In genomic region chr8:126733779-126734178, GRCm38 (mm10) we compare ENCODE assay signal across 18 mouse cellular contexts.
DNase-seq lines count a peak whose midpoint lies in the region; ATAC-seq and TF ChIP-seq lines count a peak whose summit lies in the region.
"Had no signal": no experiment of that assay in that cellular context is flagged by ENCODE, and none has a peak within 500 bp of the region (broad histone marks: within the 10 kb centered on the region; RNA-seq: fewer than 3 reads in every experiment).

No protein-coding gene starts in this region.

- H3K4me1 ChIP-seq in kidney, embryonic 15.5 days: peaks cover 82% of the 10 kb centered on the region
- H3K4me1 ChIP-seq in midbrain, embryonic 13.5 days (replicated peaks): peaks cover 48% of the 10 kb centered on the region
- H3K4me1 ChIP-seq in midbrain, embryonic 14.5 days (ENCODE audit: control insufficient read depth, insufficient read depth, low read length): peaks cover 33% of the 10 kb centered on the region
- peaks cover 15% of the 10 kb centered on the region for H3K4me1 ChIP-seq in stomach, postnatal 0 days (replicated peaks; ENCODE audit: control insufficient read depth, insufficient read depth)

- H3K9me3 ChIP-seq in kidney, embryonic 15.5 days (replicated peaks): no peaks in the 10 kb centered on the region
- no peaks in the 10 kb centered on the region for H3K9me3 ChIP-seq in midbrain, embryonic 13.5 days
- H3K9me3 ChIP-seq in midbrain, embryonic 14.5 days (ENCODE audit: control insufficient read depth, low read length): no peaks in the 10 kb centered on the region
- no peaks in the 10 kb centered on the region for H3K9me3 ChIP-seq in stomach, postnatal 0 days (ENCODE audit: control insufficient read depth, low read length)
- H3K9me3 ChIP-seq: heart, embryonic 10.5 days; intestine, embryonic 15.5 days; neural tube, embryonic 13.5 days had no signal

- no peaks in the 10 kb centered on the region for H3K27me3 ChIP-seq in kidney, embryonic 15.5 days
- no peaks in the 10 kb centered on the region for H3K27me3 ChIP-seq in midbrain, embryonic 13.5 days
- H3K27me3 ChIP-seq in midbrain, embryonic 14.5 days (ENCODE audit: control insufficient read depth, insufficient read depth, low read length): no peaks in the 10 kb centered on the region
- H3K27me3 ChIP-seq in stomach, postnatal 0 days (ENCODE audit: control insufficient read depth, insufficient read depth, low read length): no peaks in the 10 kb centered on the region
- H3K27me3 ChIP-seq: intestine, embryonic 15.5 days; neural tube, embryonic 13.5 days had no signal

- no peak overlapping the region for H3K9ac ChIP-seq in kidney, embryonic 15.5 days
- H3K9ac ChIP-seq in midbrain, embryonic 13.5 days (replicated peaks): no peak overlapping the region
- no peak overlapping the region for H3K9ac ChIP-seq in midbrain, embryonic 14.5 days (replicated peaks; ENCODE audit: low read length)
- H3K9ac ChIP-seq in stomach, postnatal 0 days (ENCODE audit: low read length): no peak overlapping the region
- H3K9ac ChIP-seq: intestine, embryonic 15.5 days; liver, embryonic 14.5 days had no signal

- intact Hi-C loops in gastrocnemius, adult 2 months (cut with DNase I): no loop called here
- intact Hi-C loops in gastrocnemius, postnatal 14 days (cut with DNase I; ENCODE audit: low total_unique reads): no loop called here

- H3K4me3 ChIP-seq in gastrocnemius, adult 2 months: no peak overlapping the region
- H3K4me3 ChIP-seq in kidney, embryonic 15.5 days (replicated peaks): no peak overlapping the region
- H3K4me3 ChIP-seq in midbrain, embryonic 13.5 days (replicated peaks): no peak overlapping the region
- H3K4me3 ChIP-seq in midbrain, embryonic 14.5 days (replicated peaks; ENCODE audit: low read depth, low read length): no peak overlapping the region
- H3K4me3 ChIP-seq in stomach, postnatal 0 days (ENCODE audit: low read depth, low read length): no peak overlapping the region
- H3K4me3 ChIP-seq: heart, embryonic 10.5 days; intestine, embryonic 15.5 days; neural tube, embryonic 13.5 days had no signal

- TF ChIP-seq CTCF in gastrocnemius, adult 2 months (IDR thresholded peaks at IDR 0.05): no peak
- no peak for TF ChIP-seq CTCF in stomach, postnatal 0 days (IDR thresholded peaks at IDR 0.05; ENCODE audit: low read depth)

- H3K27ac ChIP-seq in gastrocnemius, adult 2 months: peak overlapping the region; percentile 99
- peak overlapping the region; percentile 99 for H3K27ac ChIP-seq in kidney, embryonic 15.5 days
- H3K27ac ChIP-seq in midbrain, embryonic 13.5 days: peak overlapping the region; percentile 48; the same call in 1 of the 2 replicates
- H3K27ac ChIP-seq in midbrain, embryonic 14.5 days (replicated peaks; ENCODE audit: low read depth, low read length): no peak overlapping the region
- peak overlapping the region; percentile 96 for H3K27ac ChIP-seq in stomach, postnatal 0 days (replicated peaks)
- H3K27ac ChIP-seq: heart, embryonic 10.5 days; liver, embryonic 14.5 days had no signal

- ATAC-seq in kidney, embryonic 15.5 days (replicated peaks; ENCODE audit: low FRiP score): no peak
- ATAC-seq in midbrain, embryonic 13.5 days: no peak
- ATAC-seq in midbrain, embryonic 14.5 days (ENCODE audit: low FRiP score, low TSS enrichment): no peak
- ATAC-seq in stomach, postnatal 0 days (ENCODE audit: low FRiP score, low TSS enrichment): no peak
- ATAC-seq: forebrain, embryonic 16.5 days; intestine, embryonic 15.5 days had no signal

- H3K4me2 ChIP-seq in kidney, embryonic 15.5 days: no peak overlapping the region
- H3K4me2 ChIP-seq in midbrain, embryonic 13.5 days (replicated peaks): no peak overlapping the region
- H3K4me2 ChIP-seq in midbrain, embryonic 14.5 days (ENCODE audit: low read length): no peak overlapping the region
- H3K4me2 ChIP-seq in stomach, postnatal 0 days (replicated peaks; ENCODE audit: low read depth): no peak overlapping the region
- H3K4me2 ChIP-seq: intestine, embryonic 15.5 days; neural tube, embryonic 13.5 days had no signal

- TF ChIP-seq EP300 in stomach, postnatal 0 days (optimal IDR thresholded peaks at IDR 0.05): no peak

- no peaks in the 10 kb centered on the region for H3K36me3 ChIP-seq in kidney, embryonic 15.5 days
- H3K36me3 ChIP-seq in midbrain, embryonic 13.5 days: no peaks in the 10 kb centered on the region
- H3K36me3 ChIP-seq in midbrain, embryonic 14.5 days (ENCODE audit: control insufficient read depth, insufficient read depth, low read length): no peaks in the 10 kb centered on the region
- H3K36me3 ChIP-seq in stomach, postnatal 0 days (ENCODE audit: control insufficient read depth, insufficient read depth, low read length): no peaks in the 10 kb centered on the region
- H3K36me3 ChIP-seq: heart, embryonic 10.5 days; intestine, embryonic 15.5 days; neural tube, embryonic 13.5 days had no signal

- 76% methylated on average over 6 of the region's 6 CpGs for WGBS in kidney, embryonic 15.5 days
- WGBS in midbrain, embryonic 13.5 days: 88% methylated on average over 6 of the region's 6 CpGs
- WGBS in midbrain, embryonic 14.5 days: 83% methylated on average over 6 of the region's 6 CpGs
- WGBS in stomach, postnatal 0 days: 56% methylated on average over 6 of the region's 6 CpGs

- DNase-seq in gastrocnemius, adult 2 months: no peak
- no peak for DNase-seq in gastrocnemius, postnatal 14 days
- no peak for DNase-seq in kidney, adult 8-10 months
- DNase-seq in midbrain, embryonic 14.5 days: no peak
- DNase-seq in stomach, postnatal 0 days (ENCODE audit: low spot score): no peak
- DNase-seq in urinary bladder, postnatal 4 days (ENCODE audit: low spot score in 2 of 2): no peak
- DNase-seq: B cell, adult 2 months; heart, postnatal 36 days; lung, postnatal 36 days; right cerebral cortex, postnatal 25 days; thymus, adult 18-20 months had no signal
